Mouse (Mus musculus) adrenal gland, postnatal 36 days (tissue): Measurements from ENCODE around the gene Tmx2. TPM values are rescaled to one million over a fixed set of nuclear protein-coding genes. Genes with fewer than 3 reads are reported as not detected.
"Not testable (repeated sequence)": the region's sequence is repeated elsewhere in the genome, so short reads cannot be mapped to it uniquely, and the experiment has no call there.

ENCODE experiments used
- DNase-seq, 2 experiments: peaks; one replicate each; pipeline ENCODE4 v3.0.0; 2021; ENCODE audit warnings: mixed read lengths in 1 of 2
- long read RNA-seq, 2 experiments: library from polyadenylated mRNA; stranded (forward); transcript quantifications; one replicate each; pipeline ENCODE4 v2.0.0; 2021; ENCODE audit warnings: borderline sequencing depth in 2 of 2
- total RNA-seq, 2 experiments: library from RNA; stranded (reverse); gene quantifications; 2 replicates each; pipeline ENCODE4 v1.2.3; 2021

Tmx2 gene
- 100 to 1,000 TPM; 138 to 157 TPM for total RNA-seq
- long read RNA-seq, experiment 1, transcript Tmx2-201 (8 exons, 1,977 nt): major isoform, 264 of 282 reads
- long read RNA-seq, experiment 1, partial matches to known transcripts: 6 of 282 reads
- long read RNA-seq, experiment 1, other reads (novel, unspliced or antisense): 11 of 282 reads
- long read RNA-seq, experiment 2, transcript Tmx2-201 (8 exons, 1,977 nt): major isoform, 58 of 65 reads
- long read RNA-seq, experiment 2, partial matches to known transcripts: 1 of 65 reads
- long read RNA-seq, experiment 2, other reads (novel, unspliced or antisense): 6 of 65 reads

- DNase-seq: no peak
These were observed at the start of gene Tmx2 for GRCm38 (mm10) chr2:84679016-84679415. TSS of gene Tmx2 (minus strand) at chr2:84679140.

GRCm38 (mm10) chr2:84728191-84728590 is 49.3 kb upstream of the Tmx2 start:
- DNase-seq: not testable (repeated sequence)

GRCm38 (mm10) chr2:84727172-84727858 is 48.4 kb upstream of the Tmx2 start, which contains the start of gene Clp1:
TSS of gene Clp1 (minus strand) at chr2:84727350.
- DNase-seq: peak; percentile 97 to 98

- no peak for DNase-seq
These were observed 47.8 kb upstream of the Tmx2 start for GRCm38 (mm10) chr2:84726716-84727115.

GRCm38 (mm10) chr2:84725770-84726169 is 46.8 kb upstream of the Tmx2 start:
- no peak for DNase-seq

GRCm38 (mm10) chr2:84723856-84724255 is 44.9 kb upstream of the Tmx2 start:
- DNase-seq: no peak

GRCm38 (mm10) chr2:84721182-84721581 is 42.2 kb upstream of the Tmx2 start:
- DNase-seq: no peak

GRCm38 (mm10) chr2:84720718-84721117 is 41.8 kb upstream of the Tmx2 start:
- no peak for DNase-seq

- no peak for DNase-seq
These were observed 38.4 kb upstream of the Tmx2 start for GRCm38 (mm10) chr2:84717357-84717756.

- no peak for DNase-seq
These were observed 37.7 kb upstream of the Tmx2 start for GRCm38 (mm10) chr2:84716423-84717355.

- DNase-seq: peak; percentile 82 to 83
These were observed 36.8 kb upstream of the Tmx2 start for GRCm38 (mm10) chr2:84715562-84716361.

GRCm38 (mm10) chr2:84714811-84715561 is 36.0 kb upstream of the Tmx2 start, which contains the start of gene Zdhhc5:
TSS of gene Zdhhc5 (minus strand) at chr2:84715180.
- DNase-seq: peak; percentile 99

- no peak for DNase-seq
These were observed 35.5 kb upstream of the Tmx2 start for GRCm38 (mm10) chr2:84714422-84714810.

GRCm38 (mm10) chr2:84711898-84712297 is 33.0 kb upstream of the Tmx2 start:
- DNase-seq: no peak

GRCm38 (mm10) chr2:84707523-84707922 is 28.6 kb upstream of the Tmx2 start:
- no peak for DNase-seq

- DNase-seq: no peak
These were observed 26.4 kb upstream of the Tmx2 start for GRCm38 (mm10) chr2:84705295-84705694.

GRCm38 (mm10) chr2:84704329-84704728 is 25.4 kb upstream of the Tmx2 start:
- DNase-seq: no peak

- no peak for DNase-seq
These were observed 24.6 kb upstream of the Tmx2 start for GRCm38 (mm10) chr2:84703497-84703896.

- DNase-seq: no peak
These were observed 16.2 kb upstream of the Tmx2 start for GRCm38 (mm10) chr2:84695007-84695695.

- no peak for DNase-seq
These were observed 11.1 kb upstream of the Tmx2 start for GRCm38 (mm10) chr2:84690050-84690449.
